Mouse (Mus musculus): ENCODE measurements at regions not wholly inside any gene's neighbourhood (a gene's known extent, or its start where the extent isn't known, plus 50 kb on each side); places are given as distances from the start of the nearest gene placed in this dataset.

DNA sequence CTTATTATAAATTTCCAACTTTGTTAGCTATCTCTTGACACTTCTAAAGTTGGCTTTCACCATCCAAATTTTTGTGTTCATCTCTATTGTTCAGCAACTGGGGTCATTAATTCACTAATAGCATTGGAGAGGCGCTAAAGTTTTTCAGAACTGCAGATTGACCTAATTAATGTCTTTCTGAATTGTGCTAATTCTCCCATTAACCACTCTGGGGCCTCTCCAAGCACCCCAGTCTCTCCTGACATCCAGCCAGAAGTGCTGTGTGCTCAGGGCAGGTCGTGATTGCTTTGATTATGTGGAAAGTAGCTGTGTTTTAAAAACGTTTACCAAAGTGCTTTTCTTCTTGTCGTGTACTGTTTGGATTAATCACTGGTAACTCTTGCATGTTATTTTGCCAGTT, 117.0 kb upstream of the Rbms1 start:
- no peak for DNase-seq

- no peak for DNase-seq
Measured at GRCm38 (mm10) chr2:61071025-61071424, 108.0 kb upstream of the Rbms1 start.

DNA sequence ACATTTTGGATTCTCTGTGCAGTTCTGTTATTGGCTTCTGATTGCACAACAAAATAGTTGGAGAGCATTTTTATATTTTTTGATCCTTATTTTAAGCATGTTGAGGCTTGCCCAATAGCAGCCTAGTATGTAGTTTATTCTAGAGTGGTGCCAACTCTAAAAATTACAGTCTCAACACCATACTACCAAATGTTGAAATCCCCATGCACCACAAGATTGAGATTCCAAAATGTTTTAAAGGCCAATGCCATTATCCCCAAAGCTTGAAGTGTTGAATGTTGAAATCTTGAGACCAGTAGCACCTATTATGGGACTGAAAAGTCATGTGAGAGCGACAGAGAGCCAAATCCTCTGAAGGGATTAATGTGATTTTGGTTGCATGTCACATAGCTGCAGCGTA, 104.9 kb upstream of the Rbms1 start:
- DNase-seq: no peak

DNA sequence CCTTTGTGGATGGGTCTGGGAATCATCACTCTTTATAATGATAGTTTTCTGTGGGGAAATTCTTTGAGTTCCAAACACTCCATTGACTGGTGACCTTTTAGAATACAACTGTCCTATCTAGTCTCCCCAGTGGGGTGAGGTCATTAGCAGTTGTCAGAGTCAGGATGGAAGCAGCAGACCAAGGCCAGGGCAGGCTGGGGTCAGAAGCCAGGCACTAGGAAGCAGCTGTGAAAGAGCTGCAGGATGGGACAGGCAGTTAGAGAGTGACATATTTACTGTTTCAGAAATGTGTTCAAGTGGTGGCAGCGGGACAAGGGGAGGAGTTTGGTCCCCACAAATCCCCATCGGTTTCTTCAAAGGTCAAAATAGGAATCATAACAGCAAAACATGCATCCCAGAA, 99.1 kb upstream of the Rbms1 start:
- no peak for DNase-seq

DNA sequence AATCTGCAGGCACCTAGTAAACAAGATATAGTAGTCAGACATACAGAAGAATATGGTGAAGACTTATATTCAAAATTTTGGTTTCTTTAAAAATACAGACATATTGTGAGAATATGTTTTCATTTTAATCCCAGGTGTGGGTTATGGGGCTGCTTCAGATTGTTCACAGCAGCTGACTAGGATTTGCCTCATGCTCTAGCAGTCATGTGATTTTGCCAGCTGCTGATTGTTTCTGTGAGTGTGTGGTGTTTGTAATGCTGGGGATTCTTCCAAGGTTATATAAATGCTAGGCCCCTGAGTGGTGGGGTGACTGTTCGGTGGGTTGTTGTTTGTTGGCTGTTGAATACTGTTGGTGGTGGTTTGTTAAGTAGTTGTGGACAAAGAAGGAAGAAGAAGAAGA, 97.9 kb upstream of the Rbms1 start:
- no peak for DNase-seq

GRCm38 (mm10) chr2:61058545-61059235, 95.7 kb upstream of the Rbms1 start:
- DNase-seq: peak; percentile 4

DNA sequence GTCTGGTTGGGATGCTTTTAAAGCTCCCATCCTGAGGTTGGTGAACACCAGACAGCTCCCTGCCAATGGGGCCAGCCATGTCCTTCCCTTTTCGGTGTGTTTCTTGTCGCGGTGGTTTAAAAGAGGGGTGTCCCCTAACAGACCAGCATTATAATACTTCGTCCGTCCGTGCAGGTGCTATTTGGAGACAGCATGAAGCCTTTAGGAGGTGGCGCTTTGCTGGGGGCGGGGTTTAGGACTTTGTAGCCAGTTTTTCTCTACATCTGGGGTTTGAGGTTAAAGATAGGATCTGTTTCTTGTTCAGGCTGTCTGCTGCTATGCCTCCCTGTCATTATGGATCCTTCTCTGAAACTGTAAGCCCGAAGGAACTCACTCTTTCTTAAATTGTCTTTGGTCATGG, 89.3 kb upstream of the Rbms1 start:
- DNase-seq: no peak

DNA sequence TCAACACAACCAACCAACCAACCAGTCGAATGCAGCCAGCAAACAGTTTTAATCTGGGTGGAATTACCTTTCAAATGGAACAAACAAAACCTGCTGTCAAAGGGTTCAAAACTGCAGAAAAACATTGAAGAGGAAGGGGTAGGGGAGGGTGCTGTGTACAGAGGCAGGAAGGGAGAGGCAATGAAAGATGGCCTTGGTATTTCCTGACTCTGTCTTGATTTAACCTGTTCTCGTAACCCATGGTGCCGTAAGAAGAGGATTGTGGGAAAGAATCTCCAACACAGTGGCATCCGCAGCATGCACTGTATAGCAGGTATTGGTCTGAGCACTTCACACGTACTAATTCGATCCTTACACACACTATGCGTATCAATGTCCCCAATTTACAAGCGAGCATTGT, 88.8 kb upstream of the Rbms1 start:
- no peak for DNase-seq

GRCm38 (mm10) chr2:61046111-61046767, 83.2 kb upstream of the Rbms1 start:
- DNase-seq: no peak

DNA sequence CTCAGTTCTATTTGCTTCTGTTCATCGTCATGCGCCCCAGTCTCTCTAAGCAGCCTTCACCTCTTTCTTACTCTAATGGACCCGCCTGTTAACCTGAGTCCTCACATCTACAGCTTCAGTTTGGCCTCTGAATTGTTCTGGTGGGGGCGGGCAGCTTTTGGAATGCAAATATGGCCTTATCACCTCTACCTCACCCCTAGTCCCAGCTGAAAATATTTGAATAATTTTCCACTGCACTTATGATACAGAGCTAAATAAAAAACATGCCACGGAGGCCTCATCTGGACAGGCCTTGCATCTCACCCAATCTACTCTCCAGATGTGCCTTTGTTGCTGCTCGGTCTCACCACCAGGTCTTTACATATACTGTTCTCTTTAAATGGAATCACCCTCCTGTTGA, 82.5 kb upstream of the Rbms1 start:
- no peak for DNase-seq

GRCm38 (mm10) chr2:61032920-61033319, 69.9 kb upstream of the Rbms1 start:
- no peak for DNase-seq

- DNase-seq: no peak
Measured at GRCm38 (mm10) chr2:61029706-61030105, 66.7 kb upstream of the Rbms1 start.

- DNase-seq: no peak
Measured at GRCm38 (mm10) chr2:61028578-61028977, 65.6 kb upstream of the Rbms1 start.

DNA sequence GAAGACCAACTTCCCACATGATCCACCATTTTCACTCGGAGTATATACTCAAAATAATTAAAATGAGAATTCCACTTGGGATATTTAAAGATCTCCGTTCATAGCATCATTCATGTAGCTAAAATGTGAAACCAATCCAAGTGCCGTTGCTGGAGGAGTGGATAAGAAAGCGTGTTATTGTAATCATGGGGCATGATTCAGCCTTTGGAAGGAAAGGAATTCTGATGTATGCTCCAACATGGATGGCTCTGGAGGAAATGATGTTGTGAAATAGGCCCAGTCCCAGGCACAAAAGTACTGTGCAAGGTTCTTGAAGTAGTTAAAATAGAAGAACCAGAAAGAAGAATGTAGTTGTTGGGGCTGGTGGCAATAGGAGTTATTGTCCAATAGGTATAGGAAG, 64.7 kb upstream of the Rbms1 start:
- no peak for DNase-seq

DNA sequence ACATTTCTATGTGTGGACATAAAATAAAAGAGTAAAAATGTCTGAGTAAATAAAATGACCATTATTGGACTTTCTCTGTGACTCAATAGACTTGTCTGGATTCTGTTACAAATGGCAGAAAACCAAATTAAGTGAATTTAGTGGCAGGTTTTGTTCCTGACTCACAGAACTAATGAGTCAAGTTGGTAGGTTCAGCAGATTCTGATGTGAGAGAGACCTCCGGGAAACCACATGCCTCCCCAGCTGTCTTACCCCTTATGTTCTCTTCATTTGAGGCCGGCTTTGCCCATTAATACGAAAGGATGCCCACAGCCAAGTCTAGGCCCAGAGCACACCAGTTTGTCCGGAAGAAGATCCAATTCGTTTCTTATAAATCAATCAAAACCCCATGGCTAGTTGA, 59.4 kb upstream of the Rbms1 start:
- no peak for DNase-seq

GRCm38 (mm10) chr2:61020791-61021190, 57.8 kb upstream of the Rbms1 start:
- DNase-seq: no peak

- DNase-seq: no peak
Measured at GRCm38 (mm10) chr2:61013006-61013405, 50.0 kb upstream of the Rbms1 start.
